Mouse (Mus musculus) urinary bladder, postnatal 25 days (tissue): ENCODE data around the gene Pip4k2a.
"Not testable (repeated sequence)": the region's sequence is repeated elsewhere in the genome, so short reads cannot be mapped to it uniquely, and the experiment has no call there.

ENCODE experiments used
- DNase-seq: peaks from one replicate; pipeline ENCODE4 v3.0.0; 2022; ENCODE audit warnings: low spot score

Pip4k2a gene

GRCm38 (mm10) chr2:18998054-18998478 is at the start of gene Pip4k2a, which contains the start of gene 4930426L09Rik:
Pip4k2a (minus strand) TSS chr2:18998126.
4930426L09Rik (plus strand) TSS chr2:18998343.
- DNase-seq = peak; percentile 89

- no peak for DNase-seq
These were observed 40.1 kb upstream of the Pip4k2a start for GRCm38 (mm10) chr2:19037907-19038570.

GRCm38 (mm10) chr2:19037430-19037829 is 39.5 kb upstream of the Pip4k2a start:
- no peak for DNase-seq

GRCm38 (mm10) chr2:19024807-19025206 is 26.9 kb upstream of the Pip4k2a start:
- DNase-seq = no peak

GRCm38 (mm10) chr2:19018034-19018433 is 20.1 kb upstream of the Pip4k2a start:
- DNase-seq = no peak

- no peak for DNase-seq
These were observed 18.9 kb upstream of the Pip4k2a start for GRCm38 (mm10) chr2:19016839-19017238.

- DNase-seq = no peak
These were observed 18.4 kb upstream of the Pip4k2a start for GRCm38 (mm10) chr2:19016348-19016747.

GRCm38 (mm10) chr2:19011443-19011842 is 13.5 kb upstream of the Pip4k2a start:
- no peak for DNase-seq

- not testable (repeated sequence) for DNase-seq
These were observed 12.6 kb upstream of the Pip4k2a start for GRCm38 (mm10) chr2:19010541-19010940.

GRCm38 (mm10) chr2:19007580-19007979 is 9.7 kb upstream of the Pip4k2a start:
- DNase-seq = no peak

- no peak for DNase-seq
These were observed 8.2 kb upstream of the Pip4k2a start for GRCm38 (mm10) chr2:19006124-19006523.

GRCm38 (mm10) chr2:19004801-19005200 is 6.9 kb upstream of the Pip4k2a start:
- DNase-seq = no peak

- DNase-seq = no peak
These were observed 1.5 kb upstream of the Pip4k2a start for GRCm38 (mm10) chr2:18999395-18999794.

GRCm38 (mm10) chr2:18997387-18997971 is 447 bp downstream of the Pip4k2a start:
- peak; percentile 44 for DNase-seq

- DNase-seq = peak; percentile 7
These were observed 1.3 kb downstream of the Pip4k2a start for GRCm38 (mm10) chr2:18996451-18997211.

- no peak for DNase-seq
These were observed 5.1 kb downstream of the Pip4k2a start for GRCm38 (mm10) chr2:18992512-18993510.

- no peak for DNase-seq
These were observed 9.0 kb downstream of the Pip4k2a start for GRCm38 (mm10) chr2:18988885-18989284.

GRCm38 (mm10) chr2:18985506-18985905 is 12.4 kb downstream of the Pip4k2a start:
- no peak for DNase-seq

GRCm38 (mm10) chr2:18984095-18984847 is 13.7 kb downstream of the Pip4k2a start:
- no peak for DNase-seq

- no peak for DNase-seq
These were observed 14.4 kb downstream of the Pip4k2a start for GRCm38 (mm10) chr2:18983546-18983945.

- DNase-seq = no peak
These were observed 15.3 kb downstream of the Pip4k2a start for GRCm38 (mm10) chr2:18982581-18982980.
